Mouse (Mus musculus) E14TG2a.4 (cell line): ENCODE results near the gene Cep152.

Experiments
- H3K27me3 ChIP-seq: 2 replicates; pipeline ENCODE4 v1.6.1; 2014; ENCODE audit warnings: low read length, control low read depth; ENCODE audit not compliant: insufficient read depth
- H3K36me3 ChIP-seq: 2 replicates; pipeline ENCODE4 v1.6.1; 2014; ENCODE audit warnings: low read length, control low read depth; ENCODE audit not compliant: insufficient read depth
- H3K4me1 ChIP-seq: replicated peaks from 2 replicates; pipeline ENCODE4 v1.6.1; 2014; ENCODE audit warnings: low read depth, low read length, control low read depth
- H3K4me3 ChIP-seq: replicated peaks from 2 replicates; pipeline ENCODE4 v1.5.1; 2014; ENCODE audit warnings: mild to moderate bottlenecking, low read length
- H3K9me3 ChIP-seq: 2 replicates; pipeline ENCODE4 v1.6.1; 2014; ENCODE audit warnings: low read length, control low read depth
- CTCF ChIP-seq: conservative IDR thresholded peaks from 2 replicates; pipeline ENCODE4 v1.5.1; 2014; ENCODE audit warnings: low read length
- NANOG ChIP-seq: IDR thresholded peaks from 2 replicates; pipeline ENCODE4 v1.6.1; 2014; ENCODE audit warnings: borderline replicate concordance, low read length, mixed read lengths
- POU5F1 ChIP-seq: IDR thresholded peaks from 2 replicates; pipeline ENCODE4 v1.6.1; 2014; ENCODE audit warnings: low read length, borderline replicate concordance

Cep152 gene

GRCm38 (mm10) chr2:125650038-125650437 lies 25.1 kb upstream of the Cep152 start:
- TF ChIP-seq POU5F1, result no peak
- TF ChIP-seq NANOG, result no peak
- no peak for TF ChIP-seq CTCF
- H3K36me3 ChIP-seq, result no peaks in the 10 kb centered on the region
- H3K4me3 ChIP-seq, result no peak overlapping the region
- 0 out of 2 replicates have a peak, but pooled peaks cover 3% of the 10 kb centered on the region for H3K27me3 ChIP-seq
- no peaks in the 10 kb centered on the region for H3K4me1 ChIP-seq
- H3K9me3 ChIP-seq, result no peaks in the 10 kb centered on the region

DNA sequence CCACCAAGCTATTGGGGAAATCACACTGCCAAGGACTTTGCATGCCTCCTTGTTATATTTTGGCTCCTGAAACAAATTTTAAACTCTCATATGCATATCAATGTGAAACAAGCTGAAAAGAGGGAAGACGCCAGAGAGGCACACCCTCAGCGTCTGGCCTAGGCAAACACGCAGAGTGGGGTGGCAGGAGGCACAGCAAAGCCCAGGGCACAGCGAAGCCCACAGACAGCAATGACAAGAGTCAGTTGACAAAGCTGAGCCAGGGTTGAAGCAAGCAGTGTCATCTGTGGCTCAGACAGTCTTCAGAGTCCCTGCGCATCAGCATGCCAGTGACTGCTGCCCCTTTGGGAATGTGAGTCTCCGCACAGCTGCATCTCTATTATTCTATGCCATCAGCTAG lies 20.0 kb upstream of the Cep152 start:
- H3K4me1 ChIP-seq, result no peaks in the 10 kb centered on the region
- H3K27me3 ChIP-seq, result no peaks in the 10 kb centered on the region
- TF ChIP-seq NANOG (no peak), POU5F1 (no peak), CTCF (no peak)
- H3K4me3 ChIP-seq, result no peak overlapping the region
- no peaks in the 10 kb centered on the region for H3K36me3 ChIP-seq
- 0 out of 2 replicates have a peak, but pooled peaks cover 3% of the 10 kb centered on the region for H3K9me3 ChIP-seq

DNA sequence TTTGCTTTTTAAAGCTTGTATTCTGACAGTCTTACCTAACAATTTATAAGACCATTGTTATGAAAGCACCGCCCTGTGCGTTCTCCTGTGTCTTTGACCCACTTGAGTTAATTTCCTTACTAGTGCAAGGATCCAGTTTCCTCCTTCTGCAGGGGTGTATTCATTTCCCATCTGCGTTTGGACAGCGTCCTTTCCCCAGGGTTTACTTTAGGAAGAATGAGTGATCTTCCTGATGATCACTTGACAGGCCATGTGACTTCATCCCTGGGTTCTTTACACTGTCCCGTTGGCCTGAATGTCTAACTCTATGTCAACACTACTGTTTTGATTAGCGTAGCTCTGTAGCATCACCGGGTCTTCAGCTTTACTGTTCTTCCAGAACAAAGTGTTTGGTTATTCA lies 12.4 kb upstream of the Cep152 start:
- no peak for TF ChIP-seq CTCF
- TF ChIP-seq NANOG, result no peak
- TF ChIP-seq POU5F1, result no peak
- H3K4me3 ChIP-seq, result no peak overlapping the region
- peaks cover 5% of the 10 kb centered on the region; the same call in 1 of the 2 replicates for H3K4me1 ChIP-seq
- no peaks in the 10 kb centered on the region for H3K27me3 ChIP-seq
- peaks cover 45% of the 10 kb centered on the region for H3K9me3 ChIP-seq
- no peaks in the 10 kb centered on the region for H3K36me3 ChIP-seq

GRCm38 (mm10) chr2:125630010-125630409 lies 5.1 kb upstream of the Cep152 start:
- TF ChIP-seq CTCF, result no peak
- no peaks in the 10 kb centered on the region for H3K27me3 ChIP-seq
- 0 out of 2 replicates have a peak, but pooled peaks cover 6% of the 10 kb centered on the region for H3K36me3 ChIP-seq
- peaks cover 48% of the 10 kb centered on the region for H3K9me3 ChIP-seq
- H3K4me1 ChIP-seq, result peaks cover 7% of the 10 kb centered on the region
- H3K4me3 ChIP-seq, result no peak overlapping the region

DNA sequence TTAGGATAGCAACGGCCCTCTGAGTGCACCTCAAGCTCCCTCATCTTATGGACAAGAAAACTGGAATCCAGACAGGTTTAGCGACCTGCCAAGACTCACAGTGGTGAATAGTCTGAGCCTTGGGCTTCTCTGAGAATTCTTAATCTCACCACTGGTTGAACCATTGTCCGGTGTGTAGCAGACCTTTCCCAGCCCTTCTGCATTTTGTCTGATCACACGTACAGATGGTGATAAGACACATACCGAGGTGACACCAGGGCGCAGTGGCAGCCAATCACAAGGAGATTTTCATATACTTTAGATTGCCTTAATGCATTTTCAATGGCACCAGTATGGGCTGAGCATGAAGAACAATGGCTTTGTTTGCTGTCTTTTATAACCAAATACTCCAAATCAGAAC lies 3.6 kb upstream of the Cep152 start:
- TF ChIP-seq NANOG, result no peak
- no peak for TF ChIP-seq CTCF
- no peak for TF ChIP-seq POU5F1
- H3K36me3 ChIP-seq, result 0 out of 2 replicates have a peak, but pooled peaks cover 6% of the 10 kb centered on the region
- H3K4me3 ChIP-seq, result no peak overlapping the region

DNA sequence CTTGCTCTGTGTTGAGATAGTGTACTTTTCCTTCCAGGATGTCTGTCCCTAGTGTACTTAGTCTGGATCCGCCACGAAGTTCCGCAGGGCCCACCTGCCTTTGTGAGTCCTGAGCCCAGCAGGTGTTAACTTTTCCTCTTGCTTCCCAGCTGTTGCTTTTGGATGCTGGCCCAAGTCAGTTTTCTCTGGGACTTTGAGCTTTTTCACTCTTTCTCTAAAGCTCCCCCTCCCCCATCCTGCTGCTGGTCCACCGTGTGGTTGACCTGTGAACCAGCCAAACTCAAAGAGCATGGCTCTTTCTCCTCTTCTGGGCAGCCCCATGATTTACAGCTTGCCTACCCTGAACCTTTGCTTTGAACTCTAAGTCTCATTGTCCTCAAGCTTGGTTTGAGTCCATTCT lies 1.6 kb upstream of the Cep152 start:
- peaks cover 41% of the 10 kb centered on the region for H3K9me3 ChIP-seq
- H3K4me1 ChIP-seq, result peaks cover 25% of the 10 kb centered on the region
- no peaks in the 10 kb centered on the region for H3K27me3 ChIP-seq
- TF ChIP-seq CTCF (no peak), NANOG (no peak), POU5F1 (no peak)
- no peak overlapping the region for H3K4me3 ChIP-seq
- peaks cover 15% of the 10 kb centered on the region for H3K36me3 ChIP-seq

More for the DNA sequence above, 3.6 kb upstream of the Cep152 start:
- Histone ChIP-seq H3K9me3 (peaks cover 45% of the 10 kb centered on the region), H3K4me1 (peaks cover 14% of the 10 kb centered on the region), H3K27me3 (no peaks in the 10 kb centered on the region)

- no peak for TF ChIP-seq CTCF
- TF ChIP-seq NANOG, result no peak
- no peak for TF ChIP-seq POU5F1
- Histone ChIP-seq H3K4me1 (peaks cover 31% of the 10 kb centered on the region), H3K9me3 (peaks cover 23% of the 10 kb centered on the region), H3K27me3 (no peaks in the 10 kb centered on the region), H3K4me3 (peak overlapping the region; percentile 93), H3K36me3 (peaks cover 31% of the 10 kb centered on the region)
Observed at GRCm38 (mm10) chr2:125624127-125624685, 707 bp downstream of the Cep152 start.

DNA sequence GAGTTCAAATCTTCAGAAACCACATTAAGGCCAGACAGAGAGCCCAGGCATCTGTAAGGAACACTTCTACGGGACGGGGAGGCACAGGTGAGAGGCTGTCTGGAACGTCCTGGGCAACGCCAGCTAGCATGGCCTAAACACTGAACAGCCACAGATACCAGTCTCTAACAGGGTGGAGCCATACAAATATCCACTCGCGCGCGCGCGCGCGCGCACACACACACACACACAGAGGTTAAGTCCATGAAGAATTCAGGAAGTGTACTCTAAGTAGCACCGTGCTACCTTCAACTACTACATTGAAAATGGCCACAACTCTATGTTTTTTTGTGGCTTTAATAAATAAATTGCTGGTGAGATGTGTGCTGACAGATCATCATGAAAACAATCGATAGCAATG lies 1.7 kb downstream of the Cep152 start:
- H3K4me1 ChIP-seq, result peaks cover 31% of the 10 kb centered on the region
- TF ChIP-seq CTCF (no peak), POU5F1 (no peak), NANOG (no peak)
- H3K27me3 ChIP-seq, result no peaks in the 10 kb centered on the region
- 0 out of 2 replicates have a peak overlapping the region, but pooled peaks have one; percentile 93 for H3K4me3 ChIP-seq
- H3K9me3 ChIP-seq, result peaks cover 14% of the 10 kb centered on the region
- H3K36me3 ChIP-seq, result peaks cover 40% of the 10 kb centered on the region

DNA sequence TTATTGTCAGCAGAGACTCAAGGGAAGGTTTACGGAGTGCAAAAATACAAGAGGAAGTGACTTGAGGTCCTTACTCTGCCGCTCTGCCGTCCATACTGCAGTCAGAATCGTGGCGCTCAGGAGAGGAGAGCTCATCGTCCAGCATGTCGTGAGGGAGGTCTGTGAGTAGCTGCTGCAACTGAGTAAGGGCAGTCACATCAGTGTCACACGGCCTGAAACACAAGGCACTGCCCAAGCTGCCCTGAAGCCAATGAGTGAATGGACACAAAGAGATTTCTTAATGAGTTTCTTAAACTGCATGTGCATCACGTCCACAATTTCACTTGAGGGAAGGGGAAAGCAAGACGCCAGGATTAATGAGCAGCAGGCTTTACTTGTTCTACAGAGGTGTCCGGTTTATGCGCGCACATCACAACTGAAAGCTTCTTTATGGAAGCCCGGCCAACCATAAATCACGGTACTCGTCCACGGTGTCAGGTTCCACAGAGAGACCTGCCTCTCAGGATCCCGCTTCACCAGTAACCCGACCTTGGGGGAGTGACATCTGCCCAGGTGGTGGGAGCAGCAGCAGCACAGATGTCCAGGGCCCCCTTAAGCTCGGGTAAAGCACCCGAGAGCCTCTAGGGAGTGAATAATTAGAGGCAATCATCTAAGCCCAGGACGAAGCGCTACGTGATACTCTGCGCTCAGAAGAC lies 4.6 kb downstream of the Cep152 start:
- Histone ChIP-seq H3K36me3 (peaks cover 68% of the 10 kb centered on the region), H3K27me3 (no peaks in the 10 kb centered on the region), H3K4me3 (no peak overlapping the region), H3K4me1 (peaks cover 26% of the 10 kb centered on the region), H3K9me3 (no peaks in the 10 kb centered on the region)
- TF ChIP-seq NANOG, result no peak
